Mouse (Mus musculus) skeletal muscle tissue, adult 2 months (tissue): ENCODE results near the gene Rab11b.

Source experiments
- DNase-seq: peaks from one replicate; pipeline ENCODE4 v3.0.0-alpha.2; 2012; ENCODE audit warnings: low read depth, low spot score

Gene Rab11b

GRCm38 (mm10) chr17:33717982-33718381 is 42.3 kb downstream of the Rab11b start:
- DNase-seq, result no peak

DNA sequence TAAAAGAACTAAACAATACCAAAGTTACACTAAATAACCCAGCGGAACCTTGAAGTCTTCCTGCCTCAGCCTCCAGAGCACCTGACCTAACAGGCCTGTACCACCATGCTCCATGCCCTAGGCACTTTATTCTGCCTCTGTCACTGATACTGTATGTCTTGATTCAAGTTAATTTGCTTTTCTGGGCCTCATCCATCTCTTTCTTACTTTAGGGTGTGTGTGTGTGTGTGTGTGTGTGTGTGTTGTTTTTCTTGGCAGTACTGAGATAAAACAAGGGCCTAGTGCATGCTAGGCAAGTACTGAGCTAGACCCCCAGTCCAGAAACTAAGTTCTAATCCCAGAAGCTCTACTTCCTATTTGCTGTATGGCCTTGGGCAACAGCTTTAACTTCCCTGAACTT is 43.1 kb downstream of the Rab11b start:
- no peak for DNase-seq

DNA sequence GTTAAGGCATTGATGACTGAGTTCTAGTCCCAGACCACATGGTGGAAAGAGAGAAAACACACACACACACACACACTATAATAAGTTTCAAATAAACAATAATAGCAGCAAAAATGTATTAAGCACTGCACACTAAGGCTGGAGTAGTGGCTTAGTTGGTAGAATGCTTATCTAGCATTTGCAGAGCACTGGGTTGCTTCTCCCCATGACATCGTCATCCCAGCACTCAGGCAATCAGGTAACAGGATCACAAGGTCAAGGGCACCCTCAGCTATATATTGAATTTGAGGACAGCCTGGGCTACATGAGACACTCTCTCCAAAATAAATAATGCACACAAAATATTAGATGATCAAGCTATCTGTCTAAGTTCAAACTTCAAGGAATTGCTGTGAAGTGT is 45.6 kb downstream of the Rab11b start:
- no peak for DNase-seq

DNA sequence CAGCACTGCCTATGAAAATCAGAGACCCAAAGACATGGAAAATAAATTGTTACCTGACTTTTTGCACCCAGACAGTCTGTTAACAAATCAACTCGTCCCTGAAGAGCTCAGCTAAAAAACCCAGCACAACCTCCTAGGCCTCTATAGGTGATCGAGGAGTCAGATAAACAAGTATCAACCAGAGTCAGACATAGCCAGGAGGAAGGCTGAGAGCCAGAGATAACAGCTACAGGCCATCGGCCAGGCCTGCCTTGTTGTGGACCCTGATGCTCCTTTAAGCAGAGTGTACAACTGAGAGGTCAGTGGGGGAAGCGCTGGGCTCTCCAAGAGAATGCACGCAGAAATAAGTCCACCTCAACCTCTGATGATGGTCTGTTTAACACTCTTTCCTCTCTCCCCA is 47.1 kb downstream of the Rab11b start:
- peak; percentile 19 for DNase-seq

GRCm38 (mm10) chr17:33709834-33710233 is 50.5 kb downstream of the Rab11b start:
- no peak for DNase-seq

GRCm38 (mm10) chr17:33703091-33703490 is 57.2 kb downstream of the Rab11b start:
- no peak for DNase-seq

DNA sequence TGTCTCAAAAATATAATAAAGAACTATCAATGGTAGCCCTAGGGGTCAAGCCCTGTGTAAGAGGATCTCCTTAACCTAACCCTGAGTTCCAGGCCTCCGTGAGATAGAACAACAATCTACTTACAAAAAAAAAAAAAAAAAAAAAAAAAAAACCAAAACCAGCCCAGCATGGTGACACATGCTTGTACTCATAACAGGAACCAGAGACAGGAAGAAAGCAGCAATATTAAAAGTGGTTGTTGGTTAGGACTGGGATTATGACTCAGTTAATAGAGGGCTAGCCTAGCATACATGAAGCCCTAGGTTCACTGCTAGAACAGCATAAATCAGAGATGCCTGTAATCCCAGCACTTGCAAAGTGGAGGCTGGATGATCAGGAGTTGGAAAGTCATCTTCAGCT is 58.2 kb downstream of the Rab11b start:
- DNase-seq, result no peak

DNA sequence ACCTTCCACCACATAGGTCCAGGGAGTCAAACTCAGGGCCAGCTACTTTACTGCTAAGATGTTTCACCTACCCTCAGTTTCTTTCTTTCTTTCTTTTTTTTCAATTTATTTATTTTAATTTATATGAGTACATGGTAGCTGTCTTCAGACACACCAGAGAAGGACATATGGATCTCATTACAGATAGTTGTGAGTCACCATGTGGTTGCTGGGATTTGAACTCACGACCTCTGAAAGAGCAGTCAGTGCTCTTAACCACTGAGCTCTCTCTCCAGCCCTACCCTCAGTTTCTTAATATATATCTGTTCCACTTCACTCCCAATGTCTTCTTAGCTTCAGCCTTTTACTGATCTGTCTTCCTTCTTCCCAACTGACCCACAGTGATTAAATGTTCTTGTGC is 64.9 kb downstream of the Rab11b start:
- DNase-seq, result no peak
